ENCODE assay signal across 8 mouse cellular contexts in genomic region chr8:22399285-22399880, GRCm38 (mm10). TPM values are rescaled to one million over a fixed set of nuclear protein-coding genes. Genes with fewer than 3 reads are reported as not detected.
DNase-seq lines count a peak whose midpoint lies in the region; ATAC-seq lines count a peak whose summit lies in the region.

No protein-coding gene starts in this region.

- DNase-seq in heart, postnatal 25 days (ENCODE audit: low spot score), result no peak
- DNase-seq in R1 (ENCODE audit: low read depth, low spot score), result peak; percentile 74
- no peak for DNase-seq in hindbrain, embryonic 10.5 days (ENCODE audit: low spot score)
- no peak for DNase-seq in spleen, postnatal 14 days (ENCODE audit: low spot score in 2 of 2)
- DNase-seq in embryo, embryonic 10 days (ENCODE audit: low spot score), result no peak
- no peak for DNase-seq in right cerebral cortex, adult 2 months (ENCODE audit: low spot score in 2 of 2)

- H3K79me2 ChIP-seq in macrophage (ENCODE audit: inconsistent target), result no peaks in the 10 kb centered on the region

- H3K9ac ChIP-seq in heart, embryonic 13.5 days, result peak overlapping the region; percentile 90

- H3K4me3 ChIP-seq in heart, embryonic 13.5 days, result peak overlapping the region; percentile 76
- peak overlapping the region; percentile 77 for H3K4me3 ChIP-seq in hindbrain, embryonic 10.5 days
- peak overlapping the region; percentile 67 for H3K4me3 ChIP-seq in macrophage (ENCODE audit: inconsistent target)

- 76% methylated on average over 8 of the region's 8 CpGs for WGBS in heart, embryonic 13.5 days
- 87% methylated on average over 8 of the region's 8 CpGs for WGBS in hindbrain, embryonic 10.5 days
- 80% methylated on average over 8 of the region's 8 CpGs for WGBS in macrophage (ENCODE audit: missing documents)

- peaks cover 7% of the 10 kb centered on the region for H3K36me3 ChIP-seq in heart, embryonic 13.5 days
- H3K36me3 ChIP-seq in hindbrain, embryonic 10.5 days, result no peaks in the 10 kb centered on the region
- no peaks in the 10 kb centered on the region for H3K36me3 ChIP-seq in macrophage (ENCODE audit: inconsistent target)

- H3K4me2 ChIP-seq in heart, embryonic 13.5 days, result peak overlapping the region; percentile 87

- ATAC-seq in heart, embryonic 13.5 days (ENCODE audit: extremely low read depth, insufficient number of reproducible peaks, low FRiP score, low TSS enrichment), result no peak

- H3K27ac ChIP-seq in heart, embryonic 13.5 days (replicated peaks), result peak overlapping the region; percentile 76
- peak overlapping the region; percentile 90; the same call in 1 of the 2 replicates for H3K27ac ChIP-seq in hindbrain, embryonic 10.5 days
- no peak overlapping the region for H3K27ac ChIP-seq in macrophage

- no peaks in the 10 kb centered on the region for H3K9me3 ChIP-seq in heart, embryonic 13.5 days
- no peaks in the 10 kb centered on the region for H3K9me3 ChIP-seq in hindbrain, embryonic 10.5 days

- H3K4me1 ChIP-seq in heart, embryonic 13.5 days, result peaks cover 14% of the 10 kb centered on the region
- peaks cover 14% of the 10 kb centered on the region for H3K4me1 ChIP-seq in hindbrain, embryonic 10.5 days (replicated peaks)

- no peaks in the 10 kb centered on the region for H3K27me3 ChIP-seq in heart, embryonic 13.5 days (replicated peaks)
- peaks cover 3% of the 10 kb centered on the region for H3K27me3 ChIP-seq in hindbrain, embryonic 10.5 days (ENCODE audit: insufficient read depth, poor library complexity, severe bottlenecking)

- intact Hi-C loops in heart, postnatal 25 days (cut with DNase I), result loop anchor here (5.0 kb wide), 1 partner anchor 212 kb away; the partner anchor contains the start of gene Ckap2

RNA-seq across cellular contexts. Expression of gene Slc25a15, which starts 1.0 kb away (rescaled TPM):
- polyA plus RNA-seq in heart, embryonic 13.5 days (2015; fragmentation: Nextera tagmentation; extraction: Ambion mirVana), result 11.7 and 11.9 TPM in 2 replicates
- total RNA-seq in heart, postnatal 25 days (2021), result 10 to 100 TPM; 12.7 to 12.9 TPM
- polyA plus RNA-seq in hindbrain, embryonic 10.5 days (2016; fragmentation: Nextera tagmentation; extraction: Ambion mirVana), result 14.6 and 17.0 TPM in 2 replicates
- 1 to 10 TPM in 20 of 26 experiments, under 1 TPM in 6; 0.27 to 7.6 (median 2.1) TPM for total RNA-seq in macrophage (2018; cell fraction: chromatin; rRNA removed)
- 1 to 10 TPM; 3.6 to 9.3 (median 5.6) TPM for total RNA-seq in macrophage (2018; cell fraction: cytosol; rRNA removed)
- 1 to 10 TPM; 1.2 to 9.2 (median 2.7) TPM for total RNA-seq in macrophage (2018; cell fraction: nucleus; rRNA removed)
- 3.6 to 8.9 TPM (median 4.3 TPM) in 3 replicates for polyA plus RNA-seq in macrophage (2018)

RNA-seq across cellular contexts. Expression of gene Mrps31, which starts 11.8 kb away (rescaled TPM):
- polyA plus RNA-seq in heart, embryonic 13.5 days (2015; fragmentation: Nextera tagmentation; extraction: Ambion mirVana), result 46.8 and 50.5 TPM in 2 replicates
- total RNA-seq in heart, postnatal 25 days (2021), result 10 to 100 TPM; 62.2 to 63.9 TPM
- polyA plus RNA-seq in hindbrain, embryonic 10.5 days (2016; fragmentation: Nextera tagmentation; extraction: Ambion mirVana), result 38.4 and 40.8 TPM in 2 replicates
- total RNA-seq in macrophage (2018; cell fraction: chromatin; rRNA removed), result 10 to 100 TPM in 10 of 26 experiments, 1 to 10 TPM in 16; 1.1 to 17.6 (median 7.0) TPM
- 10 to 100 TPM in 22 of 26 experiments, 1 to 10 TPM in 4; 7.2 to 16.3 (median 12.6) TPM for total RNA-seq in macrophage (2018; cell fraction: cytosol; rRNA removed)
- 10 to 100 TPM in 9 of 26 experiments, 1 to 10 TPM in 17; 2.7 to 19.2 (median 6.4) TPM for total RNA-seq in macrophage (2018; cell fraction: nucleus; rRNA removed)
- polyA plus RNA-seq in macrophage (2018), result 13.7 to 20.2 TPM (median 18.1 TPM) in 3 replicates
